Mouse (Mus musculus) frontal cortex, adult (tissue): ENCODE measurements at regions not wholly inside any gene's neighbourhood (a gene's known extent, or its start where the extent isn't known, plus 50 kb on each side); places are given as distances from the start of the nearest gene placed in this dataset.
"Not testable (repeated sequence)": the region's sequence is repeated elsewhere in the genome, so short reads cannot be mapped to it uniquely, and the experiment has no call there.

ENCODE experiments used
- ATAC-seq: cut with Nextera tagmentation; 2 replicates; pipeline ENCODE4 v1.9.2; 2017; ENCODE audit warnings: mild to moderate bottlenecking, moderate library complexity, mixed read lengths; ENCODE audit not compliant: low TSS enrichment

DNA sequence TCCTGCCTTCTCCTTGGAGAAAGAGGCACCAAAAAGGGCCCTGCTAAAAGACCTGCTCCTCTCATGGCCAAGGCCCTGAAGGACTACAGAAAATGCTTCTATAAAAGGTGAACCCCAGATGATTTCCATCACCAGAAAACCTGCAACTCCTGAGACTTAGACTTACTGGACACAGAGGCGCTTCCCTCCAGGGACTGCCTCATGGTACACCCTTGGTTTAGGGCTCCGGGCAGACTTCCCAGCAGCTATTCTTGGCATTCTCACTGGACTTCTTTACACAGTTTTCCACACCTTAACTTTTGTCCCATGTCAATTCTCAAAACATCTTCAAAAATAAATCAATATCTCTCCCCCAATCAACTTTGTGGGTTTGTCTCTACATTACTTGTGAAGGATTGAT is 393.2 kb downstream of the Gpm6a start:
- not testable (repeated sequence) for ATAC-seq

DNA sequence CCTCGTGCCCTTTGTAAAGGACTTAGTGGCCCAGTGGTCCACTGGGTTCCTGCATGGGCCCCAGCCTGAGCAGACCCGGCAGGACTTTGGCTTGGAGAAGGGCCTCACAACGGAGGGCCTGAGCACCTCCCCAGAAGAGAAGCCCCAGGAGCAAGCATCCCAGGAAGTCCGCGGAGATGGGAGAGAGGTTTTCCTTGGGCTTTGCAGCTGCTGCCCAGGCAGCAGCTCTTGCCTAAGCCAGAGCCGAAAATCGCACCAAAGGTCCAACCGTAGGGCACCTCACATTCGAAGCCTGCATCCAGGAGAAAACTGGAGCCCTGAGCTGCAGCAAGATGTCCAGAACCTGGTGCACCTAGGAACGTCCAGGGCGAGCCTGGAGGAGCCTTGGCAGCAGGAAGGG is 405.2 kb downstream of the Gpm6a start:
- ATAC-seq = not testable (repeated sequence)

DNA sequence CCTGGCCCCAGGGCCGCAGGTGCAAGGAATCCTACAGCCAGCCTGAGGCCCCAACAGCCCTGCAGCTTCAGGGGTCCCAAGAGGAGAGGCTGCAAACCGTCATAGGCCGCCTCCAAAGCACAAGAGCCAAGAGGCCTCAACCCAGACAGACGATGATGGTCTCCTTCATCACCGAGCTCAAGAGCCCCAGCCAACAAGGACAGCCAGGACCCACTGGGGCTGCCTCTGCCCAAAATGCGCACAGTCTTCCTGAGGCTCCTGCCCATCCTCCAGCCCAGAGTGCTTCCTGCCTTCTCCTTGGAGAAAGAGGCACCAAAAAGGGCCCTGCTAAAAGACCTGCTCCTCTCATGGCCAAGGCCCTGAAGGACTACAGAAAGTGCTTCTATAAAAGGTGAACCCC is 412.8 kb downstream of the Gpm6a start:
- ATAC-seq = not testable (repeated sequence)

DNA sequence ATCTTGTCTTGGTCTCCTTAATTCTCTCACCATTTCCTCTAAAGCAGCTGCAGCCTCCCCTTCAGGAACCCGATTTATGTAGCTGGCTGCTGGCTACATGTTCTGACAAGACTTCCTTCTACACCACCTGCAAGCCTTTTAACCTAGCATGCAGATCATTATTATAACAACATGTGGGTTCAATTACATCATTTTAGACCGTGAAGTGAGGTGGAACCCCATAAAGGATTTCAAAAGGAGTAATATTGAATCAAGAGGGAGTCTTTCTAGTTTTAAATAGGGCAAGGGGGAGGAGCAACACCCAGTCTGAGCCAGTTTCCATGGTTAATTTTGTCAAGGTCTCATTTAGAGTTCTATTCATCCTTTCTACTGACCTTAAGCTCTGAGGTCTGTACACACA is 442.4 kb downstream of the Gpm6a start:
- no peak for ATAC-seq

DNA sequence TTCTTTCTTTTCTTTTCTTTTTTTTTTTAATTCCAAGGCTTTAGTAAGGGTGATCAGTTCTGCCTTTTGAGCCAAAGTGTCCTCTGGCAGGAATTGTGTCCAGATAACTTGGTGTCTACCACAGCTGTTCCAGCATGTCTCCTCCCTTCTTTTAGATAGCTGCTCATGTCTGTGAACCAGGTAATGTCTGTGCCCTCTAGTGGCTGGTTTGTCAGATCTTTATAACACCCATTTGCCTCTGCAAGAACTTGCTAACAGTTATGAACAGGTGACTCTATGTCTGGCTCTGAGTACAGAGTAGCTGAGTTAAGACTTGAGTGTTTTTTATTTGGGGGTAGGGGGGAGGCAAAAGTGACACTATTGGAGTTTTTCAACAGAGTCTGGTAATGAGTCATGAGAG is 443.7 kb downstream of the Gpm6a start:
- ATAC-seq = peak; percentile 85

DNA sequence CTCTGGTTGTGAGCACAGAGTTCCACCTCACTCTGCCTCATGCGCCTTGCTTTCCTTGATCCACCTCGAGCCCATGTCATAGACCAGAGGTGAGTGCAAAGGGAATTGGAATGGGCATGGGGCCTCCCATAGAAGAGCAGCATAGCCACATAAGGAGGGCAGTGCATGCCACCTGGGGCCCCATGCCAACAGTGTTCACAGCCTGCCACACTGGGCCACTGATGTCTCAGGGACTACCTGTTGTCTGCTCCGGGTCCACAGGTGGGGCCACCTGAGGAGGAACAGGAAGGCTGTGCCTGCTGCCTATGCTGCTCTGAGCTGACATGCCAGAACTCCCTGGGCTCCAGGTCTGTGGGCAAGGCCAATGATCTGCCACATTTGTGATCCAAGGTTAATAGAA is 445.8 kb downstream of the Gpm6a start:
- no peak for ATAC-seq

DNA sequence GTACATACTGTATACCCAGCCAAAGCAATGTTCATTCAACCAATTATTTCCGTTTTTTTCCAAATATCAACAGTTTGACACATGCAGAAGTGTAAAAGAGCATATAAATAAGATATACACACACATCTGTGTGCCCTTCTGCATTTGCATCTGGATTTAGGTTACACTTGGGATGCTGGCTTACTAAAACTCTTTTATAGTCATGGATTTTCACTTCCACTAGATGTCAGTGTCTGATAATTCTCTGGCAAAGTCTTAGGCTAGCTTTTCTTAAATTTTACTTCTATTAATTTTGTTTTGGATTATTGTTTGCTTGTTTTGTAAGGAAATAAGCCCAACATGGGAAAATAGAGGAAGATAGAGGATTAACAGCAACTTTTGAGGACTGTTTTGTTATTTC is 452.3 kb downstream of the Gpm6a start:
- peak; percentile 55; the same call in 1 of the 2 replicates for ATAC-seq
